Mouse (Mus musculus) E14TG2a.4 (cell line): ENCODE measurements around the gene Pigv.

Experiments used
- CTCF ChIP-seq: conservative IDR thresholded peaks from 2 replicates; pipeline ENCODE4 v1.5.1; 2014; ENCODE audit warnings: low read length
- NANOG ChIP-seq: IDR thresholded peaks from 2 replicates; pipeline ENCODE4 v1.6.1; 2014; ENCODE audit warnings: borderline replicate concordance, low read length, mixed read lengths

DNA sequence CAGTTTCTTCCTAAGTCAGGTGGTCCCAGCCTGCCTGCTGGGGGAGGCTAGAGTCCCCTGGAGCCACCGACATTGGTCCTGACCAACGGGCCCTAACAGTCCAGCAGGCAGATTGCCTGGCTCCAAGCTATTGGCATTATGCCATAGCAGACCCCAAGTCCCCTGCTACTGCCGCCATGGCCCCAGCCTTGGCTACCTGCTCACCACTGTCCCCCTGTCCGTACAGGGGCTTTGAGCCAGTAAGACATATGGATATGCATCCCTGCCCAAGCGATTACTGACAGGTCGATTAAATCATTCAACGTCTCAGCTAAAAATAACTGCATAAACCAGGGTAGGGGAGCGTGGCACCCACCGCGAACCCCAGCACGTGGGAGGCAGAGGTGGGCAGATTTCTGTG is 54.5 kb downstream of the Pigv start:
- no peak for TF ChIP-seq CTCF
- TF ChIP-seq NANOG: no peak
